Mouse (Mus musculus) heart, embryonic 12.5 days (tissue): ENCODE measurements around the gene Tmem176b. TPM values are rescaled to one million over a fixed set of nuclear protein-coding genes. Genes with fewer than 3 reads are reported as not detected.

Experiments used
- ATAC-seq: fragments of 200-750 bp; cut with Nextera tagmentation; 2 replicates; pipeline ENCODE4 v1.8.0; 2017; ENCODE audit warnings: moderate TSS enrichment, moderate library complexity; ENCODE audit not compliant: insufficient number of reproducible peaks, low FRiP score
- H3K27ac ChIP-seq: fragments of 300-500 bp; sonication (generic); 2 replicates; pipeline ENCODE4 v1.5.1; 2016; ENCODE audit warnings: mild to moderate bottlenecking, moderate library complexity; ENCODE audit not compliant: poor library complexity, severe bottlenecking
- H3K27me3 ChIP-seq: fragments of 300-500 bp; sonication (generic); replicated peaks from 2 replicates; pipeline ENCODE4 v1.6.1; 2016; ENCODE audit warnings: mild to moderate bottlenecking, moderate library complexity
- H3K36me3 ChIP-seq: fragments of 300-500 bp; sonication (generic); 2 replicates; pipeline ENCODE4 v1.6.1; 2016; ENCODE audit warnings: mild to moderate bottlenecking, moderate library complexity
- H3K4me1 ChIP-seq: fragments of 300-500 bp; sonication (generic); replicated peaks from 2 replicates; pipeline ENCODE4 v1.6.1; 2016; ENCODE audit warnings: mild to moderate bottlenecking
- H3K4me2 ChIP-seq: fragments of 300-500 bp; sonication (generic); 2 replicates; pipeline ENCODE4 v1.6.1; 2016; ENCODE audit warnings: mild to moderate bottlenecking, moderate library complexity
- H3K4me3 ChIP-seq: fragments of 300-500 bp; sonication (generic); 2 replicates; pipeline ENCODE4 v1.5.1; 2016; ENCODE audit warnings: mild to moderate bottlenecking
- H3K9ac ChIP-seq: fragments of 300-500 bp; sonication (generic); 2 replicates; pipeline ENCODE4 v1.6.1; 2016; ENCODE audit warnings: mild to moderate bottlenecking, moderate library complexity
- H3K9me3 ChIP-seq: fragments of 300-500 bp; sonication (generic); replicated peaks from 2 replicates; pipeline ENCODE4 v1.6.1; 2016; ENCODE audit warnings: mild to moderate bottlenecking, moderate library complexity
- WGBS: fragments of 180-500 bp; shearing (Covaris S2); methylation state at CpG from one replicate; pipeline ENCODE4 v1.1.7; 2016; 5-methylcytosine and 5-hydroxymethylcytosine counted together
- polyA plus RNA-seq: library from polyadenylated mRNA; unstranded; fragments of >200 nt; fragmentation: Nextera tagmentation; extraction: Ambion mirVana; gene quantifications from 2 replicates; pipeline ENCODE4 v1.2.1, GENCODE M21; 2016

Gene Tmem176b
- polyA plus RNA-seq, 1 experiment from 2014 or later, result 236 TPM

- peak within 1 kb of the TSS; percentile 94 for H3K27ac ChIP-seq
- H3K36me3 ChIP-seq, result peaks cover 61% of the 10 kb centered on the region
- H3K4me3 ChIP-seq, result peak within 1 kb of the TSS; percentile 60
- WGBS, result 8% methylated on average over 7 of the region's 7 CpGs
- H3K4me1 ChIP-seq, result peaks cover 39% of the 10 kb centered on the region
- peak; percentile 65 for ATAC-seq
- H3K9ac ChIP-seq, result peak within 1 kb of the TSS; percentile 80
- H3K27me3 ChIP-seq, result no peaks in the 10 kb centered on the region
- H3K9me3 ChIP-seq, result no peaks in the 10 kb centered on the region
- H3K4me2 ChIP-seq, result peak within 1 kb of the TSS; percentile 80
These were observed 826 bp downstream of the Tmem176b start, which contains the start of gene Tmem176a for GRCm38 (mm10) chr6:48840371-48840969. Tmem176a (plus strand) TSS chr6:48840919.

GRCm38 (mm10) chr6:48838321-48839080 lies 2.8 kb downstream of the Tmem176b start:
- H3K9me3 ChIP-seq, result no peaks in the 10 kb centered on the region
- WGBS, result 68% methylated on average over 6 of the region's 6 CpGs
- H3K36me3 ChIP-seq, result peaks cover 62% of the 10 kb centered on the region
- no peak overlapping the region; the same call in 1 of the 2 replicates for H3K9ac ChIP-seq
- H3K27ac ChIP-seq, result no peak overlapping the region
- H3K4me3 ChIP-seq, result 0 out of 2 replicates have a peak overlapping the region, but pooled peaks have one; percentile 3
- no peak for ATAC-seq
- H3K27me3 ChIP-seq, result no peaks in the 10 kb centered on the region
- H3K4me1 ChIP-seq, result peaks cover 39% of the 10 kb centered on the region
- H3K4me2 ChIP-seq, result peak overlapping the region; percentile 80

GRCm38 (mm10) chr6:48837516-48837915 lies 3.8 kb downstream of the Tmem176b start:
- Histone ChIP-seq H3K9ac (no peak overlapping the region), H3K27ac (no peak overlapping the region), H3K4me3 (no peak overlapping the region), H3K9me3 (no peaks in the 10 kb centered on the region), H3K4me1 (peaks cover 36% of the 10 kb centered on the region), H3K4me2 (no peak overlapping the region), H3K27me3 (no peaks in the 10 kb centered on the region), H3K36me3 (peaks cover 63% of the 10 kb centered on the region)
- 78% methylated on average over 7 of the region's 7 CpGs for WGBS
- no peak for ATAC-seq

GRCm38 (mm10) chr6:48836146-48836545 lies 5.2 kb downstream of the Tmem176b start:
- Histone ChIP-seq H3K4me3 (no peak overlapping the region), H3K27me3 (no peaks in the 10 kb centered on the region), H3K9me3 (no peaks in the 10 kb centered on the region), H3K4me1 (peaks cover 24% of the 10 kb centered on the region), H3K9ac (no peak overlapping the region), H3K27ac (no peak overlapping the region), H3K36me3 (peaks cover 69% of the 10 kb centered on the region), H3K4me2 (no peak overlapping the region)
- no peak for ATAC-seq
- WGBS, result 83% methylated on average over 5 of the region's 5 CpGs

- ATAC-seq, result no peak
- Histone ChIP-seq H3K4me3 (no peak overlapping the region), H3K36me3 (peaks cover 69% of the 10 kb centered on the region), H3K27ac (no peak overlapping the region), H3K4me1 (peaks cover 22% of the 10 kb centered on the region), H3K9me3 (no peaks in the 10 kb centered on the region), H3K27me3 (no peaks in the 10 kb centered on the region), H3K4me2 (no peak overlapping the region), H3K9ac (no peak overlapping the region)
- WGBS, result 74% methylated on average over 5 of the region's 5 CpGs
These were observed 6.1 kb downstream of the Tmem176b start for GRCm38 (mm10) chr6:48835241-48835640.

- H3K27ac ChIP-seq, result no peak overlapping the region
- no peak overlapping the region for H3K4me3 ChIP-seq
- ATAC-seq, result no peak
- no peaks in the 10 kb centered on the region for H3K27me3 ChIP-seq
- H3K4me1 ChIP-seq, result peaks cover 15% of the 10 kb centered on the region
- 94% methylated on average over 4 of the region's 4 CpGs for WGBS
- peaks cover 67% of the 10 kb centered on the region for H3K36me3 ChIP-seq
- H3K9ac ChIP-seq, result no peak overlapping the region
- H3K9me3 ChIP-seq, result no peaks in the 10 kb centered on the region
- no peak overlapping the region for H3K4me2 ChIP-seq
These were observed 7.8 kb downstream of the Tmem176b start for GRCm38 (mm10) chr6:48833515-48833914.

- no peaks in the 10 kb centered on the region for H3K9me3 ChIP-seq
These were observed 8.9 kb downstream of the Tmem176b start for GRCm38 (mm10) chr6:48832426-48832825.

GRCm38 (mm10) chr6:48831141-48831540 lies 10.2 kb downstream of the Tmem176b start:
- Histone ChIP-seq H3K9me3 (no peaks in the 10 kb centered on the region), H3K4me2 (no peak overlapping the region), H3K4me3 (no peak overlapping the region), H3K4me1 (peaks cover 9% of the 10 kb centered on the region), H3K36me3 (peaks cover 44% of the 10 kb centered on the region), H3K9ac (no peak overlapping the region), H3K27me3 (no peaks in the 10 kb centered on the region), H3K27ac (no peak overlapping the region)
- 86% methylated on average over 5 of the region's 5 CpGs for WGBS
- no peak for ATAC-seq

More at GRCm38 (mm10) chr6:48832426-48832825, 8.9 kb downstream of the Tmem176b start:
- 81% methylated on average over 1 of the region's 1 CpGs for WGBS
- Histone ChIP-seq H3K4me1 (peaks cover 9% of the 10 kb centered on the region), H3K4me2 (no peak overlapping the region), H3K27ac (no peak overlapping the region), H3K4me3 (no peak overlapping the region), H3K27me3 (no peaks in the 10 kb centered on the region), H3K36me3 (peaks cover 56% of the 10 kb centered on the region), H3K9ac (no peak overlapping the region)
- ATAC-seq, result no peak

GRCm38 (mm10) chr6:48830241-48830640 lies 11.1 kb downstream of the Tmem176b start:
- H3K27ac ChIP-seq, result no peak overlapping the region
- peaks cover 35% of the 10 kb centered on the region for H3K36me3 ChIP-seq
- no peaks in the 10 kb centered on the region for H3K9me3 ChIP-seq
- 30% methylated on average over 1 of the region's 1 CpGs for WGBS
- no peak overlapping the region for H3K4me2 ChIP-seq
- H3K4me3 ChIP-seq, result no peak overlapping the region
- H3K4me1 ChIP-seq, result peaks cover 9% of the 10 kb centered on the region
- ATAC-seq, result no peak
- H3K9ac ChIP-seq, result no peak overlapping the region
- no peaks in the 10 kb centered on the region for H3K27me3 ChIP-seq

GRCm38 (mm10) chr6:48829651-48830050 lies 11.6 kb downstream of the Tmem176b start:
- H3K36me3 ChIP-seq, result peaks cover 29% of the 10 kb centered on the region
- no peak overlapping the region for H3K27ac ChIP-seq
- peaks cover 9% of the 10 kb centered on the region for H3K4me1 ChIP-seq
- no peaks in the 10 kb centered on the region for H3K27me3 ChIP-seq
- no peaks in the 10 kb centered on the region for H3K9me3 ChIP-seq
- no peak overlapping the region for H3K9ac ChIP-seq
- ATAC-seq, result no peak
- H3K4me3 ChIP-seq, result no peak overlapping the region
- H3K4me2 ChIP-seq, result no peak overlapping the region

GRCm38 (mm10) chr6:48828976-48829375 lies 12.3 kb downstream of the Tmem176b start:
- no peak overlapping the region for H3K4me3 ChIP-seq
- H3K9me3 ChIP-seq, result no peaks in the 10 kb centered on the region
- peaks cover 9% of the 10 kb centered on the region for H3K4me1 ChIP-seq
- no peak overlapping the region for H3K27ac ChIP-seq
- H3K27me3 ChIP-seq, result no peaks in the 10 kb centered on the region
- 40% methylated on average over 1 of the region's 1 CpGs for WGBS
- H3K4me2 ChIP-seq, result no peak overlapping the region
- no peak overlapping the region for H3K9ac ChIP-seq
- H3K36me3 ChIP-seq, result peaks cover 22% of the 10 kb centered on the region
- no peak for ATAC-seq
